Mouse (Mus musculus) heart, adult 2 months (tissue): ENCODE data around the gene Cd22.

Source experiments
- CTCF ChIP-seq: fragments of 200-600 bp; IDR thresholded peaks from 2 replicates; pipeline ENCODE4 v1.8.1; 2022; ENCODE audit warnings: antibody characterized with exemption, mild to moderate bottlenecking, moderate library complexity
- POLR2A ChIP-seq: fragments of 200-500 bp; IDR thresholded peaks from 2 replicates; pipeline ENCODE4 v1.6.1; 2011; ENCODE audit warnings: mild to moderate bottlenecking, low read depth, low read length, control low read depth; ENCODE audit not compliant: insufficient read depth

DNA sequence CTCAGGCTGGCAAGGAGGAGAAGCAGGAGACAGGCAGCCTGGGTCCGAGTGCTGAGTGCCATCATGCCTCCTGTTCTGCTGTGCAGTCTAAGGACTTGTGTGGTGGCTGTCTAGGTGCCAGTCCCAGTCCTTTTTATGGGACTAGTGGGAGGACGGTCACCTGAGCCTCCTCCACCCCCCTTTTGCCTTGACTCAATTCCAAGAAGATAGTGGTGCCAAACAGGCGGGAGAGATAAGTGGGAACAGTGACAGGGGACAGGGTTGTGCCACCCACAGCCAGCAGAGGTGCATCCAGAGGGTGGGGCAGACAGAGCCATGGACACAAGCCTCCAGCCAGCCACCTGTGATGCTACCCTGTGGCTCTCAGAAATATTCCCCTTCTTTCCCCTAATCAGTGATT lies 43.9 kb upstream of the Cd22 start:
- TF ChIP-seq POLR2A (no peak), CTCF (no peak)
